Mouse (Mus musculus) ES-E14 (cell line): ENCODE data around the gene Gm15737. TPM values are rescaled to one million over a fixed set of nuclear protein-coding genes. Genes with fewer than 3 reads are reported as not detected.

ENCODE experiments used
- DNase-seq: peaks from one replicate; pipeline ENCODE4 v3.0.0-alpha.2; 2013; ENCODE audit warnings: low read depth, low spot score
- H3K27ac ChIP-seq: 2 replicates; pipeline ENCODE4 v1.5.1; 2012; ENCODE audit warnings: low read depth, mild to moderate bottlenecking, low read length, moderate library complexity, mixed read lengths; ENCODE audit not compliant: poor library complexity, insufficient read depth, severe bottlenecking
- H3K36me3 ChIP-seq: 2 replicates; pipeline ENCODE4 v1.6.1; 2012; ENCODE audit warnings: mild to moderate bottlenecking, low read length, moderate library complexity, mixed read lengths; ENCODE audit not compliant: control insufficient read depth, poor library complexity, insufficient read depth, severe bottlenecking
- H3K4me1 ChIP-seq, 2 experiments: fragments of 150-350 bp in 1 of 2; sonication (generic) in 1 of 2; 2 replicates each; pipeline ENCODE4 v1.6.1; 2012; ENCODE audit warnings: low read length in 2 of 2, mild to moderate bottlenecking in 1 of 2, mixed read lengths in 1 of 2; ENCODE audit not compliant: control insufficient read depth in 2 of 2, insufficient read depth in 2 of 2, poor library complexity in 1 of 2
- H3K4me3 ChIP-seq, 2 experiments: fragments of 150-350 bp in 1 of 2; sonication (generic) in 1 of 2; 2 replicates each; pipeline ENCODE4 v1.5.1; 2012; ENCODE audit warnings: low read length in 2 of 2, low read depth in 1 of 2, mild to moderate bottlenecking in 1 of 2, mixed read lengths in 1 of 2; ENCODE audit not compliant: insufficient read depth in 1 of 2, poor library complexity in 1 of 2, severe bottlenecking in 1 of 2
- H3K9ac ChIP-seq: 2 replicates; pipeline ENCODE4 v1.6.1; 2012; ENCODE audit warnings: low read depth, mild to moderate bottlenecking, low read length, mixed read lengths; ENCODE audit not compliant: poor library complexity, insufficient read depth, severe bottlenecking
- H3K9me3 ChIP-seq: fragments of 150-350 bp; sonication (generic); 2 replicates; pipeline ENCODE4 v1.6.1; 2012; ENCODE audit warnings: low read depth, mild to moderate bottlenecking, low read length; ENCODE audit not compliant: control insufficient read depth, insufficient read depth
- CHD2 ChIP-seq: IDR thresholded peaks from 2 replicates; pipeline ENCODE4 v1.6.1; 2014; ENCODE audit warnings: mild to moderate bottlenecking, low read depth, low read length, inconsistent platforms
- HCFC1 ChIP-seq: IDR thresholded peaks from 2 replicates; pipeline ENCODE4 v1.6.1; 2012; ENCODE audit warnings: low read length, inconsistent platforms, borderline replicate concordance; ENCODE audit not compliant: insufficient read depth
- MAFK ChIP-seq: IDR thresholded peaks from 2 replicates; pipeline ENCODE4 v1.6.1; 2014; ENCODE audit warnings: mild to moderate bottlenecking, low read depth, low read length, inconsistent platforms; ENCODE audit not compliant: insufficient read depth
- ZC3H11A ChIP-seq: IDR thresholded peaks from 2 replicates; pipeline ENCODE4 v1.6.1; 2012; ENCODE audit warnings: low read depth, mild to moderate bottlenecking, inconsistent platforms, low read length, borderline replicate concordance
- ZNF384 ChIP-seq: IDR thresholded peaks from 2 replicates; pipeline ENCODE4 v1.6.1; 2012; ENCODE audit warnings: low read depth, low read length, inconsistent platforms
- in situ Hi-C, 2 experiments: fragments of 600-800 bp; cut with MboI; formaldehyde crosslinking; loops; one replicate each; pipeline ENCODE4 v1.15.1; 2025; ENCODE audit warnings: low sequenced_read_pairs in 2 of 2, inconsistent platforms in 1 of 2; ENCODE audit not compliant: unreplicated experiment in 2 of 2
- total RNA-seq: library from RNA; depleted of rRNA; stranded (reverse); fragments of 300-350 nt; gene quantifications from 2 replicates; pipeline ENCODE4 v1.2.3, GENCODE M21; 2012

Gene Gm15737
- total RNA-seq, 1 experiment: 0.04 TPM

GRCm38 (mm10) chr6:92854873-92855272, 14.3 kb upstream of the Gm15737 start:
- no peak overlapping the region for H3K4me3 ChIP-seq
- DNase-seq: no peak
- TF ChIP-seq CHD2 (no peak), HCFC1 (no peak), MAFK (no peak), ZC3H11A (no peak), ZNF384 (no peak)
- H3K36me3 ChIP-seq: peaks cover 5% of the 10 kb centered on the region; the same call in 1 of the 2 replicates
- H3K9me3 ChIP-seq: no peaks in the 10 kb centered on the region
- in situ Hi-C loops: no loop called here
- no peak overlapping the region for H3K9ac ChIP-seq
- no peaks in the 10 kb centered on the region for H3K4me1 ChIP-seq
- H3K27ac ChIP-seq: no peak overlapping the region

GRCm38 (mm10) chr6:92857761-92858160, 11.4 kb upstream of the Gm15737 start:
- H3K9ac ChIP-seq: no peak overlapping the region
- H3K4me1 ChIP-seq: no peaks in the 10 kb centered on the region
- H3K9me3 ChIP-seq: no peaks in the 10 kb centered on the region
- no peak overlapping the region for H3K4me3 ChIP-seq
- no peak for DNase-seq
- no peak overlapping the region for H3K27ac ChIP-seq
- no peak for TF ChIP-seq ZC3H11A
- TF ChIP-seq ZNF384: no peak
- no peak for TF ChIP-seq CHD2
- TF ChIP-seq MAFK: no peak
- no peak for TF ChIP-seq HCFC1
- H3K36me3 ChIP-seq: peaks cover 5% of the 10 kb centered on the region; the same call in 1 of the 2 replicates
- in situ Hi-C loops: no loop called here

- Histone ChIP-seq H3K4me1 (no peaks in the 10 kb centered on the region), H3K4me3 (no peak overlapping the region), H3K9me3 (no peaks in the 10 kb centered on the region), H3K36me3 (peaks cover 5% of the 10 kb centered on the region; the same call in 1 of the 2 replicates), H3K27ac (no peak overlapping the region), H3K9ac (no peak overlapping the region)
- TF ChIP-seq ZNF384: no peak
- TF ChIP-seq CHD2: no peak
- no peak for TF ChIP-seq MAFK
- no peak for TF ChIP-seq HCFC1
- no peak for TF ChIP-seq ZC3H11A
- DNase-seq: no peak
- in situ Hi-C loops: no loop called here
Measured at GRCm38 (mm10) chr6:92858721-92859510, 10.2 kb upstream of the Gm15737 start.

GRCm38 (mm10) chr6:92860285-92860912, 8.8 kb upstream of the Gm15737 start:
- TF ChIP-seq ZC3H11A: no peak
- no peak overlapping the region for H3K9ac ChIP-seq
- H3K36me3 ChIP-seq: peaks cover 5% of the 10 kb centered on the region; the same call in 1 of the 2 replicates
- in situ Hi-C loops: no loop called here
- no peaks in the 10 kb centered on the region for H3K9me3 ChIP-seq
- DNase-seq: no peak
- H3K27ac ChIP-seq: no peak overlapping the region
- no peaks in the 10 kb centered on the region for H3K4me1 ChIP-seq
- no peak overlapping the region for H3K4me3 ChIP-seq
